ENCODE assay signal across 8 mouse cellular contexts in the genomic region with DNA sequence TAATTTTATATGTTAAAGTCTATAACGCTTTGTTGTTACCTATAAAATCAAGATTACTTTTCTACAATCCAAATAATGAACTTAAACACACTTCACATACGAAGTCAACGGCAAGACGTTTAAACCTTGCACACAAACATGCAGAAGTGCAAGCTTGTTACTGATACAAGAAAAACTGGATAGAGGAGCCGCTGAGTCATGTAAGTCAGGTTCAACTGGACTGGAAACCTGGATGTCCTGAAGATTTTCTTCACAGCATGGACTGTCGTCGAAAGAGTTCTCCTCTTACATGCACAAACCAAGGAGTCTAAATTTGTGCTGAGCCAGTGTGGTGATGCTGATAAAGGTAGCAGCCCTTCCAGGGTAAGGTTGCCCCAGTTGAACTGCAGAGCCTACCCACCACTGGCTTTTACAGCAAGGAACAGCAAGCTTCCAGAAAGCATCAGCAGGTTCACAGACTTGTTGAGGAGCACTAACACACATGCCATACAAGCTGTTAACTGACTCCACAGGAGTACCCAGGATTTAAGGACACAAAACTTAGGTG. TPM values are rescaled to one million over a fixed set of nuclear protein-coding genes. Genes with fewer than 3 reads are reported as not detected.
DNase-seq lines count a peak whose midpoint lies in the region; ATAC-seq and TF ChIP-seq lines count a peak whose summit lies in the region.

No protein-coding gene starts in this region.

- no peaks in the 10 kb centered on the region for H3K27me3 ChIP-seq in lung, embryonic 14.5 days (ENCODE audit: insufficient read depth, low read length)
- H3K27me3 ChIP-seq in embryonic facial prominence, embryonic 12.5 days, result no peaks in the 10 kb centered on the region
- no peaks in the 10 kb centered on the region for H3K27me3 ChIP-seq in intestine, embryonic 15.5 days (replicated peaks)
- no peaks in the 10 kb centered on the region for H3K27me3 ChIP-seq in neural tube, embryonic 12.5 days (replicated peaks)

- whole genome bisulfite sequencing in lung, embryonic 14.5 days, result 70% methylated on average over 7 of the region's 7 CpGs
- 84% methylated on average over 7 of the region's 7 CpGs for WGBS in embryonic facial prominence, embryonic 12.5 days
- WGBS in intestine, embryonic 15.5 days, result 77% methylated on average over 7 of the region's 7 CpGs
- 92% methylated on average over 7 of the region's 7 CpGs for WGBS in neural tube, embryonic 12.5 days

- DNase-seq in lung, embryonic 14.5 days, result no peak
- no peak for DNase-seq in lung, adult 18-20 months
- DNase-seq in thymus, postnatal 36 days, result no peak
- DNase-seq in yolk sac, embryonic 10.5 days (ENCODE audit: low spot score), result no peak

- peak overlapping the region; percentile 85; the same call in 1 of the 2 replicates for H3K4me3 ChIP-seq in lung, embryonic 14.5 days (ENCODE audit: low read depth, low read length)
- 0 out of 2 replicates have a peak overlapping the region, but pooled peaks have one; percentile 6 for H3K4me3 ChIP-seq in embryonic facial prominence, embryonic 12.5 days
- no peak overlapping the region for H3K4me3 ChIP-seq in intestine, embryonic 15.5 days (replicated peaks)
- H3K4me3 ChIP-seq in neural tube, embryonic 12.5 days, result no peak overlapping the region

- no peak for ATAC-seq in lung, embryonic 14.5 days (ENCODE audit: insufficient read depth)
- ATAC-seq in embryonic facial prominence, embryonic 12.5 days (ENCODE audit: insufficient number of reproducible peaks, insufficient read depth, low FRiP score, low TSS enrichment), result no peak
- ATAC-seq in intestine, embryonic 15.5 days, result no peak
- ATAC-seq in neural tube, embryonic 12.5 days (ENCODE audit: low FRiP score, low read depth), result no peak
- no peak for ATAC-seq in granulocyte monocyte progenitor cell, adult 5-6 weeks (replicated peaks; ENCODE audit: poor library complexity, severe bottlenecking)

- peaks cover 12% of the 10 kb centered on the region; the same call in 1 of the 2 replicates for H3K4me1 ChIP-seq in lung, embryonic 14.5 days (ENCODE audit: insufficient read depth)
- peaks cover 13% of the 10 kb centered on the region for H3K4me1 ChIP-seq in embryonic facial prominence, embryonic 12.5 days
- peaks cover 3% of the 10 kb centered on the region for H3K4me1 ChIP-seq in intestine, embryonic 15.5 days (replicated peaks)
- peaks cover 14% of the 10 kb centered on the region for H3K4me1 ChIP-seq in neural tube, embryonic 12.5 days

- no peak overlapping the region for H3K27ac ChIP-seq in lung, embryonic 14.5 days (ENCODE audit: low read depth)
- no peak overlapping the region for H3K27ac ChIP-seq in embryonic facial prominence, embryonic 12.5 days
- H3K27ac ChIP-seq in intestine, embryonic 15.5 days, result no peak overlapping the region
- no peak overlapping the region for H3K27ac ChIP-seq in neural tube, embryonic 12.5 days

- no peak for TF ChIP-seq CTCF in lung, embryonic 14.5 days (IDR thresholded peaks at IDR 0.05; ENCODE audit: low read depth)

- peak overlapping the region; percentile 77 for H3K4me2 ChIP-seq in lung, embryonic 14.5 days
- peak overlapping the region; percentile 69 for H3K4me2 ChIP-seq in embryonic facial prominence, embryonic 12.5 days (replicated peaks)
- peak overlapping the region; percentile 57; the same call in 1 of the 2 replicates for H3K4me2 ChIP-seq in intestine, embryonic 15.5 days (replicated peaks)
- peak overlapping the region; percentile 83 for H3K4me2 ChIP-seq in neural tube, embryonic 12.5 days (replicated peaks)

- no peaks in the 10 kb centered on the region for H3K9me3 ChIP-seq in lung, embryonic 14.5 days (ENCODE audit: low read depth, low read length)
- H3K9me3 ChIP-seq in embryonic facial prominence, embryonic 12.5 days, result no peaks in the 10 kb centered on the region
- no peaks in the 10 kb centered on the region for H3K9me3 ChIP-seq in intestine, embryonic 15.5 days
- no peaks in the 10 kb centered on the region for H3K9me3 ChIP-seq in neural tube, embryonic 12.5 days

- no peak overlapping the region for H3K9ac ChIP-seq in lung, embryonic 14.5 days
- H3K9ac ChIP-seq in embryonic facial prominence, embryonic 12.5 days, result no peak overlapping the region
- no peak overlapping the region for H3K9ac ChIP-seq in intestine, embryonic 15.5 days
- H3K9ac ChIP-seq in neural tube, embryonic 12.5 days, result no peak overlapping the region

- H3K36me3 ChIP-seq in lung, embryonic 14.5 days (ENCODE audit: insufficient read depth), result peaks cover 25% of the 10 kb centered on the region
- peaks cover 10% of the 10 kb centered on the region for H3K36me3 ChIP-seq in embryonic facial prominence, embryonic 12.5 days
- H3K36me3 ChIP-seq in intestine, embryonic 15.5 days, result no peaks in the 10 kb centered on the region
- peaks cover 16% of the 10 kb centered on the region for H3K36me3 ChIP-seq in neural tube, embryonic 12.5 days

RNA-seq across cellular contexts. Expression of a gene that starts 3.4 kb away (rescaled TPM):
- 21.0 and 22.2 TPM in 2 replicates for polyA plus RNA-seq in lung, embryonic 14.5 days (2014; fragmentation: Nextera tagmentation; extraction: Ambion mirVana)
- 32.4 TPM in 2 replicates for polyA plus RNA-seq in embryonic facial prominence, embryonic 12.5 days (2016; fragmentation: Nextera tagmentation; extraction: Ambion mirVana)
- polyA plus RNA-seq in intestine, embryonic 15.5 days (2015; fragmentation: Nextera tagmentation; extraction: Ambion mirVana), result 19.3 and 20.1 TPM in 2 replicates
- 27.3 and 29.0 TPM in 2 replicates for polyA plus RNA-seq in neural tube, embryonic 12.5 days (2016; fragmentation: Nextera tagmentation; extraction: Ambion mirVana)
- 36.0 and 69.1 TPM in 2 replicates for total RNA-seq in granulocyte monocyte progenitor cell, adult 5-6 weeks (2014; fragmentation: Nextera tagmentation)
- 63.5 and 68.6 TPM in 2 replicates for total RNA-seq in granulocyte monocyte progenitor cell, adult 5-6 weeks (2017)

RNA-seq across cellular contexts. Expression of a gene that starts 29.4 kb away (rescaled TPM):
- 5.6 and 6.2 TPM in 2 replicates for polyA plus RNA-seq in lung, embryonic 14.5 days (2014; fragmentation: Nextera tagmentation; extraction: Ambion mirVana)
- polyA plus RNA-seq in embryonic facial prominence, embryonic 12.5 days (2016; fragmentation: Nextera tagmentation; extraction: Ambion mirVana), result 9.9 and 11.7 TPM in 2 replicates
- polyA plus RNA-seq in intestine, embryonic 15.5 days (2015; fragmentation: Nextera tagmentation; extraction: Ambion mirVana), result 3.9 and 4.5 TPM in 2 replicates
- polyA plus RNA-seq in neural tube, embryonic 12.5 days (2016; fragmentation: Nextera tagmentation; extraction: Ambion mirVana), result 12.3 TPM in 2 replicates
- total RNA-seq in granulocyte monocyte progenitor cell, adult 5-6 weeks (2014; fragmentation: Nextera tagmentation), result not detected in 2 replicates
- total RNA-seq in granulocyte monocyte progenitor cell, adult 5-6 weeks (2017), result 0.65 TPM in 1 of 2 replicates, not detected in the other

Comparison
In these comparisons a context has a peak if more than half of its experiments do, and no peak if none do; other contexts are left out.
1. H3K4me3 ChIP-seq: peak in lung, embryonic 14.5 days (single experiment) and embryonic facial prominence, embryonic 12.5 days (single experiment); none in intestine, embryonic 15.5 days (single experiment) and neural tube, embryonic 12.5 days (single experiment).
2. Peak in every context shown above with its lines, with median percentiles within 50 percentile points of each other: H3K4me2 ChIP-seq.